Mouse (Mus musculus): ENCODE measurements around the gene Efemp2.

The Efemp2 gene

DNA sequence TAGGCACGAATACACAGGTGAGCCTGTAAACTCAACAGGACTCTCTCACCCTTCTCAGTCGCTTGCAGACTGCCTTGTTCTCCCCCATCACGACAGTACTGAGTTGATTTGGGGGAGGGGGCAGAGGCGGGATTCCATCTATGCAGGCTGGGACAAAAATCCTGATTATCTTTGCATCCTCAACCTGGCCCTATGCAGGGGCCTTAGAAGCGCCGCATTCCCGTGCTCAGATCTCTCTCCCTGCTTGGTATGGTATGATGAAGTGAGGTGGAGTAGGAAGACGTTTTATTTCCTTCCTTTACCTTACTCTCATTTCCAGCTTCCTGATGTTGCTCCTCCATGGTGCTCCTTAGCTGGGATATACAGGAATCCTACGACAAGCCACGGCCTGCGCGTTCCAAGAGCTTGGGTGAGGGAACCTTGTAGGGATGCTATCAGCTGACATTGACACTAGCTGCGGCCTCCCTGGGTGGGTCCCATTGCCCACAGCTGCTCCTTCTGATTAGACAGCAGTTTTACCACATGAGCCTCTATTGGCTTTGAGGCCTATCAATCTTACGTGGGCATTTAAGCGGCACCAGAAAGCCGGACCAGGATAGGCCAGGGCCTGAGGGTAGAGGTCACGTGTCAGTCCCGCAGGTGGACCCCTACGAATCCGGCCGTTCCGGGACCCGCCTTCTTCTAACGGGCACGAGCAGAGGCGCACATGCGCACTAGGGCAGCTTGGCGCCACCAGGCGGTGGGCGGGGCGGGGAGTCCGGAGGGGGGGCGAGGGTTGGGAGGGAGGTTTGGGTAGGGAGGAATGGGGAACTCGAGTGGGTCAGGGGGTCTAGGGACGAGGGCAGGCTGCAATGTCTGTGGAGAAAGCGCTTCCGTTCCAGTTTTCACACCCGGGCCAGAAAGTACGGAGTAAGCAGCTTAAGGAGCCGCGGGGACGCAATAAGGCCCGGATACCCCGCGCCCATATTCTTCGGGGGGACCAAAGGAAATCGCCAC lies 36.6 kb downstream of the Efemp2 start, which contains the start of gene Snx32:
TSS of gene Snx32 (minus strand) at position 508 of the 996 bp plus-strand sequence.
- peak; percentile 100 for DNase-seq

DNA sequence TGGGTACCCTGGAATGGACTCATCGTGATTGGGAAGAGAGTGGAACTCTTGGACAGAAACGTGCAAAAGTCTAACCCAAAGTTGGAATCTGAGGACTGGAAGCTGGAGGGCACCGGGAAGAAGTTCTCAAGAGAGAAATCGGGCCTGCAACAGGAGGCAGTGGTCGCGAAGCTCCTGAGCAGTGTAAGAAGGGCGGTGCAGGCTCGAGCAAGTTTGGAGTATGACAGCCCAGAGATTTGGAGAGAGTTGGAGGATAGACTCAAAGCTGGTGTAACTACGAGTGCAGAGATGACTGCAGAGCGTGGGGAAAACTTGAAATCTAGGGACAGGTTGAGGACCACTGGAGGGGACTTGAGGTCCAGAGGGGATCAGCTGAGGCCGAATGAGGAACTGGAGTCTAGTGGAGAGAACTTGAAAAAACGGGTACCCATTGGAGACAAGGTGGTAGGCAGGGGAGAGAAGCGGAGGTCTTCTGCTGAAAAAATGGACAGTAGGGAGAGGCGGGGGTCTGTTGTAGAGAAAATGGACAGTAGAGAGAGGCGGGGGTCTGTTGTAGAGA lies 37.4 kb downstream of the Efemp2 start:
- DNase-seq, result peak; percentile 91

DNA sequence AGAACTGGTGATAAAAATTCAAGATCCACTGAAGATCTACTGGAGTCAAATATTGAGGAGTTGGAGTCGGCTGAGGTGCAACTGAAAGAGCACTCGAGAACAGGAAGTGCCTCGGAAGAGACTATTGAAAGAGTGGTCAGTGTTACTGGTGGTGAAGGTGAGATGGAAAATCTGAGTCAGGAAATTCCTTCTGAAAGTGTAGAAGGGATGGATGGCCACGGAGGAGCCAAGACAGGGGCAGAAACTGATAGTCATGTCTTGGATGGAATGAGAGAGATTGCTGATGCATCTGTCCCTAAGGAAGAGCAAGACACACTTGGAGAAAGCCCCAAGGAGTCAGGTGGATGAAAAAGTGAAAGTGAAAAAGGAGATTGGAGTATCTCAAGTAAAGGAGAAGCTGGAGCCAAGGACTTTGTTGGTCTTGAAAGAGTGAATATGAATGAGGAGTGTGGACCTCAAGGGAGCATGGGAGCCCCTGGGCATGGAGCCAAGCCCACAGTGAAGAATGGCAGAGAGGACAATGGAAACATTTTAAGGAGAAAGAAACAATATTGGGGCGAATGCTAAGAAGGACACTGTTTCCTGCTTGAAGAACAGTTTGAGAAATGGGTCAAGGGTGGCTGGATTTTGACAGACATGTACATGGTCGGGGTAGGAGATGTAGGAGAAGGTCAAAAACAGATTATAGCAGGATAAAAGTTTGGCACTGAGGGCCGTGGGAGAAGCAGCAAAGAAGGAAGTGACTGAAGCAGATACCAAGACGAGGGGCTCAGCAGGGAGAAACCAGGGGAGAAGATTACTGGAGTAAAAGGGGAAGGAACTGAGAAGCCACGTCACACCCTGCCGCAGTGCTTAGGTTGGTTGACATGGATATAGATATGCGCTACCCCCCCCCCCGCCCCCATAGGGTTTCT lies 38.6 kb downstream of the Efemp2 start:
- DNase-seq, result peak; percentile 95

DNA sequence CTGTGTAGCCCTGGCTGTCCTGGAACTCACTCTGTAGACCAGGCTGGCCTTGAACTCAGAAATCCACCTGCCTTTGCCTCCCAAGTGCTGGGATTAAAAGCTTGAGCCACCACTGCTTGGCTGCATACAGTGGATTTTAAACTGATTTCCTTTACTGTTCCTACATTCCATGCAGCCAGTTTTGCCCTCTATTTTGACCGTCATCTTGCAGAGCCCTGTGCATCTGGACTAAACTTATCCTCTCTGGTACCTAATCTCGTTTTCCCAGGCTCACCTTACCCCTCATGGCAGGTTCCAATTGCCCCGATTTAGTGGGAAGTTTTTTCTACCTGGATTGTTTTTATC lies 39.2 kb downstream of the Efemp2 start:
- DNase-seq, result no peak

GRCm38 (mm10) chr19:5515840-5516777 lies 42.4 kb downstream of the Efemp2 start:
- DNase-seq, result no peak

DNA sequence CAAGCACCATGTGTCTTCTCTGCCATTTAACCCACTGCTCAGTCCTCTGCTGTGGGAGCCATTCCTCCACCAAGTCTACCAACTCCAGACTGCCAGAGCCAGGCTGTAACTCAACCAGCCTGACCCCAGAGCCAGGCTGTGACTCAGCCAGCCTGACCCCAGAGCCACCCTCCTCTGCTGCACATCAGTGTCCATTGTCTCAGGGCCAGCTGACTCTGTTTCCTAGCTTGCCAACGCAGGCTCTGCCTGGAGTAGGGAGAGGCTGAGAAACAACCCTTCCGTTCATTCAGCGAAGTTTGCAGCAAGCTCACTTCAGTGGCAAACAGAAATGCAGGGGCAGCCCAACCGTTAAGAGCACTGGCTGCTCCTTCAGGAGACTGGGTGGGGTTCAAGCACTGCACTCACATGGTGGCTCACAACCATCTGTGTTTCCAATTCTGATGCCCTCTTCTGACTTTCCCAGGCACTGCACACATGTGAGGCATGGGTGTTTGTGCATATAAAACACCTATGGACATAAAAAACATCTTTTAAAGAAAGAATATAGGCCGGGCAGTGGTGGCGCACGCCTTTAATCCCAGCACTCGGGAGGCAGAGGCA lies 43.3 kb downstream of the Efemp2 start:
- DNase-seq, result peak; percentile 91

- DNase-seq, result no peak
These were observed 45.0 kb downstream of the Efemp2 start for GRCm38 (mm10) chr19:5518721-5519120.

DNA sequence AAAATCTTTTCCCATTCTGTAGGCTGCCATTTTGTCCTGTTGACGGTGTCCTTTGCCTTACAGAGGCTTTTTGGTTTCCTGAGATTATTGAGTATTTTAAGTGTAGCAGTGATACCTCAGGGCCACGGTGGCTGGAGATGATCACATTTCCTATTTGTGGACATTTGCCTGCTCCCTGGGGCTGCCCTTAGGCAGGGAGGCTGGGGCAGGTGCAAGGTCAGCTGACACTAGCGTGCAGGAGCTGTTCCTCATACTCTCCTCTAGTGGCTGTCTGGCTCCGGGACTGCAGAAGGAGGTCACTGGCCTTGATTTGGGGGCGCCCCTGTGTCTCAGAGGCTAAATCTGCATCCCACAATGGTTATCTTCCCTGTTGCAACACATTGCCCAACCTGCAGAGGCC lies 51.5 kb downstream of the Efemp2 start:
- DNase-seq, result no peak

DNA sequence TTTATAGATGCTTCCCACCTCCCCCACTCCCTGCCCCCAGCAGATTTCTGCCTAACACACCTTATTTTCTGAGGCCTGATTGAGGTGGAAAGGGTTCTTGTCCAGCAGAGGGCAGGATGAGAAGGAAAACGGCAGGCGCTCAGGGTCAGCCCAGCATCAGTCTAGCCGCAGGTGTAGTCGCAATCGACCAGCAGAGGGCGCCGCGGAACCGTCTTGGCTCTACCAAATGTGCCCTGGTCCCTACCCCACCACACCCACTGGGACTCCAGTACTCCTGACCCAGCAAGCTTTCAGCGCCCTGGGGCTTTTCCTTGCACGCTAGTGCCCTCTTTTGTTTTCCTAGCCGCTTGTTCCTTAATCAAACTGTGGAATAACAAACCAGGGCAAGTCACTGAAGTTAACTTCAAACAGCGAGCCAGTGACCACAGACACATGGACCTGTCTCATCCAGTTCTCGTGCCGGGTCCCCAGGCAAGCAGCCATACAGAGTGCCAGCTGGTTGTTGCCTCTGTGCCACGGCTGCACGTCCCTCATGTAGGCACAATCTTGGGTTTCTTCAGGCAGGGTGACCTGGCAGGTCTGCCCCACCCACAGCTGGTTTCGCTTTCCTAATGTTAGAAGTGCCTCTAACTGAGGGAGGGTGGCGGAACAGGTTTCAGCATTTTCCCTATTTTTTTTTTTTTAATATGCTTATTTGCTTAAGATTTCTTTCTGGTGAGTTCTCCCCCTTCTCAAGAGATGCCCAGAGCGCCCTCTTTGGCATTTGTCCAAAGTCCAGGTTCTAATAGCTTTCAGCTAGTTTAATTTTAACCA lies 55.8 kb downstream of the Efemp2 start:
- peak; percentile 99 for DNase-seq

DNA sequence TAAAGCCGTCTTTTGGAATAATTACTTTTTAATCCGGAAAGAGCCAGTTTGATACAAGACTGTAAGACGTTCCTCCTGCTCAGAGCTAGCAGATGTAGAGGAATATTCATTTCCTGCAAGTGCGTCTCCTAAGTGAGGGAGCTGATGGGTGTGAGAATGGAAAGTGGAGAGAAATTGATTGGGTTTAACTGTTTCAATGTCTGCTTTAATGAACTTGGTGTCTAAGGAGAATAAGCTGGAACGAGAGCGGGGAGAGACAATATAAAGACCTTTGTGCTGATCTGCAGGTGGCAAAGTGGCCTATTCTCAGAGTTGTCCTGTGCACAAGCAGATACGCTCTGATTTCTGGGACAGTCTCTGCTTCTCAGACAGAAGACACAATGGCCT lies 56.4 kb downstream of the Efemp2 start:
- DNase-seq, result no peak

Measured in heart, adult 11 months (tissue).